Mouse (Mus musculus) adrenal gland, postnatal 25 days (tissue): ENCODE data around the gene Evc2. TPM values are rescaled to one million over a fixed set of nuclear protein-coding genes. Genes with fewer than 3 reads are reported as not detected.

Source experiments
- DNase-seq: peaks from one replicate; pipeline ENCODE4 v3.0.0; 2021; ENCODE audit warnings: mixed read lengths
- total RNA-seq: library from RNA; stranded (reverse); gene quantifications from 2 replicates; pipeline ENCODE4 v1.2.3, GENCODE M21; 2021

Evc2 gene
- total RNA-seq, 1 experiment from 2014 or later = 21.4 TPM

DNA sequence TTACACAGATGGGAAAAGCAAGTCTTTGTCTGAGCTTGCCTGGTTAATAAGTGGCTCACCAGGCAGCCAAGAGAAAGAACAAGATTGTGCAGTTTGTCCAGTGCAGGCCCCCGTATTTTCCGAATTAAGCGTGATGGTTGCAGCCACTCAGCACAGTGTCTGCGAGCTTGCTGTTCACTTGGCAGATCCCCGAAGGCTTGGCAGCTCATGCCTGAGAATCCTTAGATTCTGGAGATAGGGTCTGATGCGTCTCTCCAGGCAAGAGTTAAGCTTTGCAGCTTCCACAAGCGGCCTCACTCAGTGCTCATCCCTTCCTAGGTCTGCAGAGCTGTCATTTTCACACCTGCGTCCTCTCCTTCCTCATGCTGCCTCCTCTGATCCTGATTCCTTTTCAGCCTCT is 30.5 kb downstream of the Evc2 start:
- DNase-seq = no peak

DNA sequence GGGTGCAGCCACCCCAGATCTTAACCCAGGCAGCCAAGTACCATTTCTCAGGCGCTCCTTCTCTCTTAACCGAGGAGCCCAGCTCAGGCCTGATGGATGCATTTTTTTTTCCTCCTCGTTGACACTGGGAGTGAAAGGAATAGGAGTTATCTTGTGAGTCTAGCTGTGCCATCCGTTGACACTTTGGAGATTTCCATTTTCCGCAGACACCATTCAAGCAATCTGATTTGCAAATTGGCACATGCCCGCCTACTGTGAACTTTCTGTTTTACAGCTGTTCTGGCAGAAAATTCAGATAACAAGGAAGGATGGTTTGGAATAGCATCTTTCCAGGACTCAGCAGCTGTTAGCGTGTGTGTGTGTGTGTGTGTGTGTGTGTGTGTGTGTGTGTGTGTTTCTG is 39.1 kb downstream of the Evc2 start:
- DNase-seq = no peak

DNA sequence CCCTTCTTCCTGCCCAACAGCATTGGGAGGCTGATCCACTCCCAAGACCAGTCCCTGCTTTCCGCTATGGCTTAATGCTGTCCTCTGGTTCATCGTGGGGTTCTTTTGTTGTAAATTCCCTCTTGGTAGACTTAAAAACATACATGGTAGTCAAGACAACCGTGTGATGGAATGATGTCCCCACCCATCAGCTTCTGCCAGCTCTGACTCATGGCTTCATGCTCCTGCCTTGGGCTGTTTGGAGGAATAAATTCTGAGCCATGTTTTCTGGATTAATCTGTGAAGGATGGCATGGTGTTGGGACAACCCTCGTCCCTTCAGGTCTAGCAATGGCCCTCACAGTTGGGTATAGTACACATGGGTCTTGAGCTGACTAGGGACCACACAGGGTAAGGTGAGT is 42.3 kb downstream of the Evc2 start:
- DNase-seq = no peak

- no peak for DNase-seq
Measured at GRCm38 (mm10) chr5:37383570-37383969, 45.3 kb downstream of the Evc2 start.

GRCm38 (mm10) chr5:37388646-37389045 is 50.3 kb downstream of the Evc2 start:
- no peak for DNase-seq

DNA sequence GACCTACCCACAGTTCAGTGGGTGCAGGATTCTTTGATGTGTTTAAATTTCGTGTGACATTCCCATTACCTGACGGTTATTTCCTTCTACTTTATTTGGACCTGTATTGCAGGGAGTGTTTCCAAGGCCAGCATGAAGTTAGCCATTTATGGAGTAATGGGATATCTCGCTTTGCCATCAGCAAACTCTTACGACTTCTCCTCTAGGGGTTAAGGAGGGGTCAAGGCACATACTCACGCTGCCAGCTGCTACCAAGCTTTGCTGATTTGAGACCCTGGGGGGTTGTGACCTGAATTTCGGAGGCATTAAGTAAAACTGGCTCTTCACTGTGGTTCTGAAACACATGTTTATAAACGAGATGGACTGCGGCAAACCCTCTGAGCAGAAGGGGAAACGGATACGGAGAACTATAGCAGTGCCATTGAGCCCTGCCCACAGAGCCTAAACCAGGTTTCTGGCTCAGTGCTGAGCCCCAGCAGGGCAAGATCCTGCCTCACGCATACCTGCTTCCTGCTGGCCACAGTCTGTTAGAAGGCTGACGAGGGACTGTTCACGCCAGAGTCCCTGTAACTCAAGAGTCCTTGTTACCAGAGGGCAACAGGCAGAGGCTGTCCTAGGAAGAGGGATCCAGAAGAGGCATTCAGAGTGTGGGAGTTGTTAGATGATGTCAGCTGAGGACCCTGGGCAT is 51.7 kb downstream of the Evc2 start:
- DNase-seq = no peak

DNA sequence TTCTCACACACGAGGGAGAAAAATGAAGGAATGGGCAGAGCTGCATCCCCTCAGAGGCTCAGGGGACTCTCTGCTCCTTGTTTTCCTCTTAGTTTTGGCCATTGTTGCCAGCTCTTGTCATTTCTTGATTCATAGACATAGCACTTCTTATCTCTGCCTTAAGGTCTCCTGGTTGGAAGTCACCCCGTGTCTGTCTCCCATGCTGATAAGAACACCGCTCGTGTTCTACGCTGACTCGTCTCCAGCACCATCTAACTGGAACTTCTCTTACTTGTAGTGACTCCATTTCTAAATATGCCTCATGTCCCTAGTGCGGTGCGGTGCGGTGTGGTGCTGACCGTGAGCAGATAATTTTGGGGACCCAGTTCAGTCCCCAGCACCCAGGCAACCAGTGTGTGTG is 52.6 kb downstream of the Evc2 start:
- no peak for DNase-seq

DNA sequence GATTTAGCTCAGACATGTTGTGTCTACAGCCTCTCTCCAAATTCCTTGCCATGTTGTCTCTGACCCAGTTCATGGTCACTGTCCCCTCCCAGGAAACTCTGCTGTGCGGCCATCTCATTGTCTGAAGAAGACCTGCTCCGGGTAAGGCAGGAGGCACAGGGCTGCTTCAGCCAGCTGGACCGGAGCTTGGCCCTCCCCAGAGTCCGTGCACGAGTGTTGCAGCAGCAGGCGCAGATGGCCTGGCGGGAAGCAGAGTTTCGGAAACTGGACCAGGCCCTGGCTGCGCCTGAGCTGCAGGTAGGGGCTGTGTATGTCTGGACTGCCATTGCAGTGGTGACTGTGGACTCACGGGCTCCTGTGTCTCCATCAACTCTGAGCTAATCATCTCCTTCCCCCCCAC is 53.6 kb downstream of the Evc2 start:
- DNase-seq = no peak

DNA sequence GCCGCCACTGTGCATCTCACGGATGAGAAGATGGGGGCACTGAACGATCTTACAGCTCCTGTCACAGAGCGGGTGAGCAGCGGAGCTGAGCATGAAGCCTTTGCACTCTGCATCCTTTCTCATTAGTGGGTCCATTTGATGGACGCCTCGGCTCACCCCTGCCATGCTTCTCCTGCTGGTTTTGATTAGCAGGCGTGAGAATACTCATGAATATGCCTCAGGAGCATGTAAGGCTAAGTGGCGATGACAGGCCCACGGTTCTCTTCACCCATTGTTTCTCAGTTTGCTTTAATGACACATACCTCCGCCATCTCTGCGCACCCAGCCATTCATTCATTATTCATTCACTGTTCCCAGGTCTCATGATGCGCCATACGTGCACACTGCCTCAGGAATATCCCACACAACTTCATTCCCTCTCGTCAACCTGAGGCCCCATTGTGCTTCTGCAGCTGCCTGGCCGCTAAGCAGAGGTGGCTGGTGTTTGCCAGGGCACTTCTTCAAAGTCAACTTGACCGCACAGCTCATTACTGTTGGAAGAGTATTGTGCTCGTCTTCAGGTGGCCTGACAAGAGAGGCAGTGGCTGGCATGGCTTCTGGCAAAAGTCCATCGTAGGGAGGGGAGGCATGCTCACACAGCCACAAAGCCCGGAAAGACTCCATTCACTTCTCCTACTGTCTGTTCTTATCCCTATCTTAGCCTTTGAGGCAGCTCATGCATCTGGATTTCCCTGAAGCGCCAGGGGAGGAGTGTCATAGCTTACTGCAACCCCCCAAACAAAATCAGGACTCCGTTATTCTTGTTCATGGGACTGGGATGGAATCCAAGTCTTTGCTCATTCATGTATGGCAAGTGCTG is 57.1 kb downstream of the Evc2 start:
- DNase-seq = no peak

GRCm38 (mm10) chr5:37419028-37419427 is 80.7 kb downstream of the Evc2 start:
- no peak for DNase-seq

- no peak for DNase-seq
Measured at GRCm38 (mm10) chr5:37427210-37427609, 88.9 kb downstream of the Evc2 start.

GRCm38 (mm10) chr5:37435417-37435816 is 97.1 kb downstream of the Evc2 start:
- no peak for DNase-seq

GRCm38 (mm10) chr5:37442767-37443166 is 104.5 kb downstream of the Evc2 start:
- no peak for DNase-seq

- DNase-seq = no peak
Measured at GRCm38 (mm10) chr5:37447546-37447945, 109.2 kb downstream of the Evc2 start.

- DNase-seq = no peak
Measured at GRCm38 (mm10) chr5:37456590-37456989, 118.3 kb downstream of the Evc2 start.

DNA sequence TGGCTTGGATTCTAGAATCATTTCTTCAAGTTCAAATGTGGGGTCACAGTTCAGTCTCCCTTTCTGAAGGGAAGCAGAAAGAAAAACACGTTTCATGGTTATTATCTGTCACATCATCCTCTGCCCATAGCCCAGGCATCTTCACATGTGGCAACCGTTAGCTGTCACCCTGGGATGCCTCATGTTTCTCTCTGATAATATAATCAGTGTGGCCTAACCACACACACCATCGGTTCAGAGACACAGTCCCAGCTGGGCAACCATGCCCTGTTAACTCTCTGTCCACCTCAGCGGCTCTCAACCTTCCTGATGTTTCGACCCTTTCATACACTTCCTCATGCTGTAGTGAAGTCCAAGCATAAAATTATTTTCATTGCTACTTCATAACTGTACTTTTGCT is 118.9 kb downstream of the Evc2 start:
- DNase-seq = no peak

DNA sequence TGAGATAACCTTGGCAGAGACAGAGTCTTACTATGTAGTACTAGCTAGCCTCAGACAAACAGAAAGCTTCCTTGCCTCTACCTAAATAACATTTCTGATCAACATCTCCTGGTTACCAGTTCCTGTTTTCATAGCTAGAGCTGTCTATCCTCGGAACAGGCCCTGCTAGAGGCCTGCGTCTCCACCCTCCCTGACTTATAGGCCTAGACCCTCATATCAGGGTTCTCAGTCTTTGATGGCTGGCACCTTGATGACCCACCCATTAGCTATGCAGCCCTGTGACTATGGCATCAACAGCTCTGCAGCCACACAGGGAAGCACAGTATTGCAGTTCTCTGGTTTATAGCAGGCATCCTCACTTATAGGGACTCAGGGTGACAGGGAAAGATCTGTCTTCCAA is 119.5 kb downstream of the Evc2 start:
- DNase-seq = no peak

- no peak for DNase-seq
Measured at GRCm38 (mm10) chr5:37458236-37458635, 119.9 kb downstream of the Evc2 start.

DNA sequence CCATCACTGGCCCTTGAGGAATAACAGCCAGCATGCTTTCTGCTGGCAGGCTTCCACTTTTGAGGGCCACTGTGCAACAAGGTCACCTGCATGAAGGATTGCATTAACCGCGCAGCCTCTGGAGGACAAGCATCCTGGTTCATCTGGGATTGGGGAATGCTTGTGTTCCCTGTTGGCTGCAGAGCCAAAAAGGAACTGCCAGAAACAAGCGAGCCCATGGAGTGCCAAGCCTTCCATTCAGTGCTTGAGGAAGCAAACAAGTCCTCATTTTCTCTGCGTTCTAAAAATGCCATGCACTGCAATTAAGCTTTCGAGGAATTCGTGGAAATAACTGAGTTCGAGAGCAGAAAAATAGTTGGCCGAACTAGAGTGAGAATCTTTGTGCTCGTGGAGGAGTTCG is 127.2 kb downstream of the Evc2 start:
- DNase-seq = no peak

- DNase-seq = no peak
Measured at GRCm38 (mm10) chr5:37467646-37468045, 129.3 kb downstream of the Evc2 start.

- DNase-seq = no peak
Measured at GRCm38 (mm10) chr5:37469031-37469430, 130.7 kb downstream of the Evc2 start.

DNA sequence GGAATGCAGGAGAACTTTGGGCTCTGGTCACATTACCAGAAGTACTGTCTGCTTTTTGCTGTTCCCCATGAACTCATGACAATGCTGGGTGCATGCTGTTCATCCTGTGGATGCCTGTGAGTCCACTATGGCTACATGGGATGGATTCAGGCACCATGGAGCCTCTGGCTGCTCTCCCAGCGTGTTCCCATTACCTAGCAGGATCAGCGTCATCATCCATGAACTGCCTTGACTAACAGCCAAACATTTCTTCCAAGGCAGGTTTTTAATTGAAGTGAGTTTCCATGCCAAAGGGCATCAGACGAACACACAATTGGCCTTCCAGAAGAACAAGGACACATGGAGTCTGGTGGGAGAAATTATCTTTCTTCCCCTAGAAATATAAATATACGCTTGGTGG is 133.3 kb downstream of the Evc2 start:
- no peak for DNase-seq

DNA sequence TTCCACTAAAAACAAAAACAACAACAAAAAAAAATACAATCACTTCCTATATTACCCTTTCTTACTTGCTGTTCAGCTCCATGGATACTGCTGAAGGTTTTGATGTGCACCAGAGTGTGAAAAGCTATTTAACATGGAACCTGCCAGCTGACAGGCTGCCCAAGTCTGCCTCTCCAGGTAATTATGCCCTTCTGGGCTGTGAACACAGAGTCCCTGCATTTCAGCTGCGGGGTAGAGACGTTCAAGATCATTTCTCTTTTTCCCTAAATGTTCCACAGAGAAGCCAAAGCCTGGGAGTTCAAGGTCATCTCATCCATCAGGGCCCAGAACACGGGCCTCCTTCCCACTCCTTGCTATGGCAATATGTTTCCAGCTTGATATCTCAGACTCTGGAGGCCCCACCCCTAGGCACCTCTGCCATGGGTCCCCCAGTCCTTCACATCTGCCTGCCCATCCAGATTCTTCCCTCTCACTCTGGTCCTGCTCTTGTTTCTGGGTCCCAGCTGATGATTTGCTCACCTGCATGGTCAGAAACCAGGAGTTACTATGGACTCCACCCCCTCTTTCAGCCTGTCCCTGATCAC is 133.8 kb downstream of the Evc2 start:
- DNase-seq = no peak
